30 mouse cellular contexts compared by ENCODE assay signal in the genomic region with DNA sequence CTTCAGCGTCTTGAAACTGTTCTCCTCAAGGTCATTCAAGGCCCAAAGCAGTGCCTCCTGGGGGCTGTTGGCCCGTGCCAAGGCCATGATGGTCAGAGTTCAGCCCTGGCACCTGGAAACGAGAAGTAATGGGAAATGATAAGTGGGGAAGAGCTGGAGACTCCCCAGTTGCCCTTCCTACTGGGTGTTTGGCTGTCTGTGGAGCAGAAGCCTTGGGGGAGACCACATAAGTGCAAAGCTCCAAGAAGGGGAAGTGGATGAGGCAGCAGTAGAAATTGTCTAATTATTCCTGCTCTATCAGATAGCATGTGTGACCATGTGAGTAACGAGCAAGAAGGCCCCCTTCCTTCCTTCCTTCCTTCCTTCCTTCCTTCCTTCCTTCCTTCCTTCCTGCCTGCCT. TPM values are rescaled to one million over a fixed set of nuclear protein-coding genes. Genes with fewer than 3 reads are reported as not detected.
DNase-seq lines count a peak whose midpoint lies in the region; ATAC-seq and TF ChIP-seq lines count a peak whose summit lies in the region.
"Had no signal": no experiment of that assay in that cellular context is flagged by ENCODE, and none has a peak within 500 bp of the region (broad histone marks: within the 10 kb centered on the region; RNA-seq: fewer than 3 reads in every experiment).

No protein-coding gene starts in this region.

- H3K27ac ChIP-seq in MEL (ENCODE audit: control insufficient read depth, low read depth, low read length), result no peak overlapping the region; the same call in 1 of the 2 replicates
- H3K27ac ChIP-seq in heart, embryonic 12.5 days (ENCODE audit: poor library complexity, severe bottlenecking), result no peak overlapping the region
- H3K27ac ChIP-seq: embryonic facial prominence, embryonic 12.5 days; embryonic facial prominence, embryonic 15.5 days; forebrain, embryonic 12.5 days; forebrain, embryonic 15.5 days; heart, embryonic 15.5 days; hindbrain, embryonic 12.5 days; hindbrain, embryonic 15.5 days; intestine, embryonic 15.5 days had no signal

- 59% methylated on average over 4 of the region's 4 CpGs for WGBS in heart, embryonic 12.5 days

- TF ChIP-seq RAD21 in MEL (IDR thresholded peaks at IDR 0.05; ENCODE audit: low read depth, low read length), result no peak

- DNase-seq in MEL (ENCODE audit: low read depth, low spot score), result peak; percentile 71
- no peak for DNase-seq in adrenal gland, adult 8-10 months
- DNase-seq: adrenal gland, adult 2 months; adrenal gland, postnatal 25 days; cerebellum, adult 18-20 months; cerebellum, adult 9-10 months; cerebellum, postnatal 14 days; gastrocnemius, postnatal 36 days; heart, postnatal 10 days; heart, postnatal 36 days; kidney, adult 11 months; kidney, adult 8-10 months had no signal

- no peaks in the 10 kb centered on the region for H3K79me2 ChIP-seq in MEL (ENCODE audit: control insufficient read depth, insufficient read depth, low read length, poor library complexity)

- peak in 1 of 2 experiments; percentile 18; a peak in 1 of 4 replicates for TF ChIP-seq EP300 in MEL (IDR thresholded peaks at IDR 0.05; ENCODE audit: low read depth in 1 of 2, low read length in 2 of 2)

- no peaks in the 10 kb centered on the region for H3K27me3 ChIP-seq in MEL (ENCODE audit: control insufficient read depth in 1 of 2, insufficient read depth in 2 of 2, low read length in 2 of 2)
- H3K27me3 ChIP-seq in heart, embryonic 12.5 days (replicated peaks), result 0 out of 2 replicates have a peak, but pooled peaks cover 2% of the 10 kb centered on the region
- H3K27me3 ChIP-seq: embryonic facial prominence, embryonic 12.5 days; embryonic facial prominence, embryonic 15.5 days; forebrain, embryonic 15.5 days; heart, embryonic 15.5 days; hindbrain, embryonic 12.5 days; hindbrain, embryonic 15.5 days; intestine, embryonic 15.5 days; Patski had no signal

- peak; percentile 80 for ATAC-seq in common myeloid progenitor, adult 5-6 weeks (replicated peaks; ENCODE audit: low read depth, poor library complexity, severe bottlenecking)
- peak; percentile 53 for ATAC-seq in megakaryocyte, adult 5-6 weeks (ENCODE audit: poor library complexity, severe bottlenecking)
- no peak for ATAC-seq in heart, embryonic 12.5 days (ENCODE audit: insufficient number of reproducible peaks, low FRiP score)
- no peak for ATAC-seq in erythroid progenitor cell, adult 5-6 weeks (replicated peaks; ENCODE audit: low FRiP score, poor library complexity, severe bottlenecking)
- ATAC-seq: CD4-positive, CD25-positive, alpha-beta regulatory T cell, adult 4 months; forebrain, embryonic 15.5 days; intestine, embryonic 15.5 days had no signal

- H3K4me2 ChIP-seq in heart, embryonic 12.5 days, result no peak overlapping the region
- H3K4me2 ChIP-seq: embryonic facial prominence, embryonic 12.5 days; embryonic facial prominence, embryonic 15.5 days; forebrain, embryonic 12.5 days; forebrain, embryonic 15.5 days; heart, embryonic 11.5 days; heart, embryonic 15.5 days; hindbrain, embryonic 12.5 days; hindbrain, embryonic 15.5 days; intestine, embryonic 15.5 days had no signal

- no peak overlapping the region for H3K9ac ChIP-seq in MEL (ENCODE audit: control insufficient read depth, low read depth, low read length, poor library complexity, severe bottlenecking)
- no peak overlapping the region for H3K9ac ChIP-seq in heart, embryonic 12.5 days
- H3K9ac ChIP-seq: embryonic facial prominence, embryonic 12.5 days; embryonic facial prominence, embryonic 15.5 days; forebrain, embryonic 12.5 days; forebrain, embryonic 15.5 days; heart, embryonic 15.5 days; hindbrain, embryonic 12.5 days; hindbrain, embryonic 15.5 days; intestine, embryonic 15.5 days had no signal

- H3K4me3 ChIP-seq in MEL (ENCODE audit: control insufficient read depth in 1 of 2, insufficient read depth in 1 of 2, low read depth in 2 of 2, low read length in 2 of 2), result no peak overlapping the region
- no peak overlapping the region for H3K4me3 ChIP-seq in heart, embryonic 12.5 days
- H3K4me3 ChIP-seq: embryonic facial prominence, embryonic 12.5 days; embryonic facial prominence, embryonic 15.5 days; forebrain, embryonic 12.5 days; forebrain, embryonic 15.5 days; heart, embryonic 15.5 days; hindbrain, embryonic 12.5 days; hindbrain, embryonic 15.5 days; intestine, embryonic 15.5 days had no signal

- peaks cover 4 to 13% of the 10 kb centered on the region in 2 experiments for H3K4me1 ChIP-seq in MEL (ENCODE audit: control insufficient read depth in 1 of 2, insufficient read depth in 2 of 2, low read length in 2 of 2)
- H3K4me1 ChIP-seq in heart, embryonic 12.5 days (replicated peaks), result no peaks in the 10 kb centered on the region
- H3K4me1 ChIP-seq: embryonic facial prominence, embryonic 12.5 days; embryonic facial prominence, embryonic 15.5 days; forebrain, embryonic 12.5 days; forebrain, embryonic 15.5 days; heart, embryonic 15.5 days; hindbrain, embryonic 12.5 days; hindbrain, embryonic 15.5 days; intestine, embryonic 15.5 days had no signal

- H3K9me3 ChIP-seq in MEL (replicated peaks; ENCODE audit: insufficient read depth, low read length), result no peaks in the 10 kb centered on the region
- no peaks in the 10 kb centered on the region for H3K9me3 ChIP-seq in heart, embryonic 12.5 days (replicated peaks)
- H3K9me3 ChIP-seq: embryonic facial prominence, embryonic 12.5 days; embryonic facial prominence, embryonic 15.5 days; forebrain, embryonic 12.5 days; forebrain, embryonic 15.5 days; heart, embryonic 15.5 days; hindbrain, embryonic 12.5 days; hindbrain, embryonic 15.5 days; intestine, embryonic 15.5 days had no signal

- no peak for TF ChIP-seq POLR2A in MEL (IDR thresholded peaks at IDR 0.05; ENCODE audit: control insufficient read depth in 1 of 2, insufficient read depth in 1 of 2, low read depth in 1 of 2, low read length in 2 of 2, poor library complexity in 1 of 2)

- TF ChIP-seq CTCF in MEL (IDR thresholded peaks at IDR 0.05 in 2 of 3, conservative IDR thresholded peaks at IDR 0.05 in 1 of 3; ENCODE audit: control insufficient read depth in 1 of 3, insufficient read depth in 1 of 3, low read depth in 2 of 3, low read length in 3 of 3, poor library complexity in 1 of 3, severe bottlenecking in 1 of 3), result no peak

- H3K36me3 ChIP-seq in MEL (ENCODE audit: control insufficient read depth in 1 of 2, insufficient read depth in 2 of 2, low read length in 2 of 2), result peaks cover 0 to 6% of the 10 kb centered on the region in 2 experiments; a peak in 2 of 4 replicates
- H3K36me3 ChIP-seq in heart, embryonic 12.5 days, result no peaks in the 10 kb centered on the region
- H3K36me3 ChIP-seq: embryonic facial prominence, embryonic 12.5 days; embryonic facial prominence, embryonic 15.5 days; forebrain, embryonic 12.5 days; forebrain, embryonic 15.5 days; hindbrain, embryonic 12.5 days; hindbrain, embryonic 15.5 days; intestine, embryonic 15.5 days had no signal

RNA-seq across cellular contexts. Expression of gene Nlrp10, which starts 2.9 kb away (rescaled TPM):
- 0.35 and 0.52 TPM in 2 replicates for total RNA-seq in MEL (2012; rRNA removed)
- polyA plus RNA-seq in MEL (2012; ENCODE audit: insufficient read depth in 1 of 2, insufficient read length in 2 of 2, low read depth in 1 of 2, low replicate concordance in 2 of 2, missing spikeins in 1 of 2), result under 1 TPM in 1 of 2 experiments, not detected in 1; 0.53 TPM
- 2.2 and 2.6 TPM in 2 replicates for total RNA-seq in common myeloid progenitor, adult 5-6 weeks (2017)
- total RNA-seq in megakaryocyte, adult 5-6 weeks (2015), result 0.80 and 0.96 TPM in 2 replicates
- 0.53 and 1.6 TPM in 2 replicates for total RNA-seq in megakaryocyte, adult 5-6 weeks (2017)
- polyA plus RNA-seq in heart, embryonic 12.5 days (2016; fragmentation: Nextera tagmentation; extraction: Ambion mirVana), result 8.0 and 8.1 TPM in 2 replicates
- under 1 TPM; 0.09 to 0.38 (median 0.24) TPM for total RNA-seq in adrenal gland, adult 8-10 months (2022)
- total RNA-seq in erythroid progenitor cell, adult 5-6 weeks (2015; ENCODE audit: low replicate concordance), result 0.36 TPM in 1 of 2 replicates, not detected in the other
- total RNA-seq in erythroid progenitor cell, adult 5-6 weeks (2017; ENCODE audit: low replicate concordance), result not detected in 2 replicates
- polyA plus RNA-seq: forebrain, embryonic 12.5 days; hindbrain, embryonic 12.5 days had no signal

RNA-seq across cellular contexts. Expression of gene Eif3f, which starts 7.2 kb away (rescaled TPM):
- total RNA-seq in MEL (2012; rRNA removed), result 123 and 145 TPM in 2 replicates
- polyA plus RNA-seq in MEL (2012; ENCODE audit: insufficient read depth in 1 of 2, insufficient read length in 2 of 2, low read depth in 1 of 2, low replicate concordance in 2 of 2, missing spikeins in 1 of 2), result 100 to 1,000 TPM; 226 to 283 TPM
- total RNA-seq in common myeloid progenitor, adult 5-6 weeks (2017), result 74.2 and 99.5 TPM in 2 replicates
- 208 and 215 TPM in 2 replicates for total RNA-seq in megakaryocyte, adult 5-6 weeks (2015)
- total RNA-seq in megakaryocyte, adult 5-6 weeks (2017), result 65.0 and 75.5 TPM in 2 replicates
- 50.3 and 52.1 TPM in 2 replicates for polyA plus RNA-seq in heart, embryonic 12.5 days (2016; fragmentation: Nextera tagmentation; extraction: Ambion mirVana)
- total RNA-seq in adrenal gland, adult 8-10 months (2022), result 100 to 1,000 TPM; 133 to 158 (median 151) TPM
- 51.1 and 68.1 TPM in 2 replicates for total RNA-seq in erythroid progenitor cell, adult 5-6 weeks (2015; ENCODE audit: low replicate concordance)
- total RNA-seq in erythroid progenitor cell, adult 5-6 weeks (2017; ENCODE audit: low replicate concordance), result 25.4 and 26.3 TPM in 2 replicates

RNA-seq across cellular contexts. Expression of gene Tub, which starts 23.1 kb away (rescaled TPM):
- not detected in 2 replicates for total RNA-seq in MEL (2012; rRNA removed)
- polyA plus RNA-seq in MEL (2012; ENCODE audit: insufficient read depth in 1 of 2, insufficient read length in 2 of 2, low read depth in 1 of 2, low replicate concordance in 2 of 2, missing spikeins in 1 of 2), result not detected
- total RNA-seq in common myeloid progenitor, adult 5-6 weeks (2017), result not detected in 2 replicates
- total RNA-seq in megakaryocyte, adult 5-6 weeks (2015), result not detected in 2 replicates
- not detected in 2 replicates for total RNA-seq in megakaryocyte, adult 5-6 weeks (2017)
- 0.54 and 0.61 TPM in 2 replicates for polyA plus RNA-seq in heart, embryonic 12.5 days (2016; fragmentation: Nextera tagmentation; extraction: Ambion mirVana)
- 10 to 100 TPM; 36.0 to 70.2 (median 52.9) TPM for total RNA-seq in adrenal gland, adult 8-10 months (2022)
- total RNA-seq in erythroid progenitor cell, adult 5-6 weeks (2015; ENCODE audit: low replicate concordance), result not detected in 2 replicates
- total RNA-seq in erythroid progenitor cell, adult 5-6 weeks (2017; ENCODE audit: low replicate concordance), result 0.64 TPM in 1 of 2 replicates, not detected in the other

RNA-seq across cellular contexts. Expression of gene Olfr519, which starts 32.8 kb away (rescaled TPM):
- not detected in 2 replicates for total RNA-seq in MEL (2012; rRNA removed)
- polyA plus RNA-seq in MEL (2012; ENCODE audit: insufficient read depth in 1 of 2, insufficient read length in 2 of 2, low read depth in 1 of 2, low replicate concordance in 2 of 2, missing spikeins in 1 of 2), result not detected
- total RNA-seq in common myeloid progenitor, adult 5-6 weeks (2017), result not detected in 2 replicates
- not detected in 2 replicates for total RNA-seq in megakaryocyte, adult 5-6 weeks (2015)
- total RNA-seq in megakaryocyte, adult 5-6 weeks (2017), result not detected in 2 replicates
- polyA plus RNA-seq in heart, embryonic 12.5 days (2016; fragmentation: Nextera tagmentation; extraction: Ambion mirVana), result not detected in 2 replicates
- total RNA-seq in adrenal gland, adult 8-10 months (2022), result not detected
- total RNA-seq in erythroid progenitor cell, adult 5-6 weeks (2015; ENCODE audit: low replicate concordance), result not detected in 2 replicates
- total RNA-seq in erythroid progenitor cell, adult 5-6 weeks (2017; ENCODE audit: low replicate concordance), result not detected in 2 replicates
- total RNA-seq: adrenal gland, adult 2 months; adrenal gland, postnatal 25 days; gastrocnemius, adult 8-10 months; gastrocnemius, postnatal 36 days; heart, adult 8-10 months; heart, postnatal 10 days; heart, postnatal 36 days had no signal
- polyA plus RNA-seq: adrenal gland, adult 2 months; C2C12; CD4-positive, CD25-positive, alpha-beta regulatory T cell, adult 4 months; embryonic facial prominence, embryonic 12.5 days; embryonic facial prominence, embryonic 15.5 days; forebrain, embryonic 12.5 days; forebrain, embryonic 15.5 days; heart, embryonic 11.5 days; heart, embryonic 15.5 days; hindbrain, embryonic 12.5 days; hindbrain, embryonic 15.5 days; intestine, embryonic 15.5 days; Patski had no signal

RNA-seq across cellular contexts. Expression of gene Olfr518, which starts 42.2 kb away (rescaled TPM):
- total RNA-seq in MEL (2012; rRNA removed), result not detected in 2 replicates
- not detected for polyA plus RNA-seq in MEL (2012; ENCODE audit: insufficient read depth in 1 of 2, insufficient read length in 2 of 2, low read depth in 1 of 2, low replicate concordance in 2 of 2, missing spikeins in 1 of 2)
- not detected in 2 replicates for total RNA-seq in common myeloid progenitor, adult 5-6 weeks (2017)
- total RNA-seq in megakaryocyte, adult 5-6 weeks (2015), result not detected in 2 replicates
- total RNA-seq in megakaryocyte, adult 5-6 weeks (2017), result not detected in 2 replicates
- polyA plus RNA-seq in heart, embryonic 12.5 days (2016; fragmentation: Nextera tagmentation; extraction: Ambion mirVana), result not detected in 2 replicates
- not detected for total RNA-seq in adrenal gland, adult 8-10 months (2022)
- total RNA-seq in erythroid progenitor cell, adult 5-6 weeks (2015; ENCODE audit: low replicate concordance), result not detected in 2 replicates
- total RNA-seq in erythroid progenitor cell, adult 5-6 weeks (2017; ENCODE audit: low replicate concordance), result not detected in 2 replicates
- total RNA-seq: adrenal gland, adult 2 months; adrenal gland, postnatal 25 days; gastrocnemius, adult 8-10 months; gastrocnemius, postnatal 36 days; heart, adult 8-10 months; heart, postnatal 10 days; heart, postnatal 36 days had no signal
- polyA plus RNA-seq: adrenal gland, adult 2 months; C2C12; embryonic facial prominence, embryonic 12.5 days; forebrain, embryonic 12.5 days; forebrain, embryonic 15.5 days; heart, embryonic 11.5 days; heart, embryonic 15.5 days; hindbrain, embryonic 12.5 days; hindbrain, embryonic 15.5 days; intestine, embryonic 15.5 days; Patski had no signal

Comparison
In these comparisons a context has a peak if more than half of its experiments do, and no peak if none do; other contexts are left out.
1. ATAC-seq: peak in common myeloid progenitor, adult 5-6 weeks (single experiment) and megakaryocyte, adult 5-6 weeks (single experiment); none in heart, embryonic 12.5 days (single experiment) and erythroid progenitor cell, adult 5-6 weeks (single experiment).
2. RNA of gene Tub, which starts 23.1 kb away (total RNA-seq): 36.0 to 70.2 TPM in adrenal gland, adult 8-10 months; not detected in MEL, not detected in common myeloid progenitor, adult 5-6 weeks, not detected in megakaryocyte, adult 5-6 weeks and 0.64 TPM in erythroid progenitor cell, adult 5-6 weeks; every median in the first group is over 10 times any median in the second.